Mouse (Mus musculus): ENCODE data around the gene Adk.

The Adk gene

DNA sequence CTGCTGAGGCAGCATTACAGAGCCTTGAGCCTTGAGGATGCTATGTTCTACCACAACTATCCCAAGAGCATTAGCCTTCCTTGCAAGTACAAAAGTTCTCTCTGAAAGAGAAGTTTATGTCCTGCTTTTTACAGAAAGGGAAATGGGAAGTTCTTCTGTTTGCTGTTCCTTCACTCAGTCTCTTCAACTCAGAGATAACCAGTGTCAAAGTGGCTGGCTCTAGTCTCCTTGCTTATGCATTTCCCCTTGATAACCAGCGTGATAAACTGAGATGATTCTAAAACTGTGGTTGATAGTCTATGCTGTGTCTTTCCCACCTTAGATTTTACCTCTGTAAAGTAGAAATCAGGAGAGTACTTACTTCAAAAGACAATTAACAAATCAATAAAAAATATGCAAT, 223.4 kb downstream of the Adk start:
- DNase-seq (ENCODE audit: low spot score) = no peak

- DNase-seq (ENCODE audit: low spot score) = no peak
Observed at GRCm38 (mm10) chr14:21278290-21278689, 225.9 kb downstream of the Adk start.

- no peak for DNase-seq (ENCODE audit: low spot score)
Observed at GRCm38 (mm10) chr14:21278907-21279535, 226.6 kb downstream of the Adk start.

GRCm38 (mm10) chr14:21280451-21280850, 228.1 kb downstream of the Adk start:
- DNase-seq (ENCODE audit: low spot score) = no peak

GRCm38 (mm10) chr14:21281506-21281905, 229.1 kb downstream of the Adk start:
- no peak for DNase-seq (ENCODE audit: low spot score)

GRCm38 (mm10) chr14:21284116-21284515, 231.7 kb downstream of the Adk start:
- DNase-seq (ENCODE audit: low spot score) = no peak

DNA sequence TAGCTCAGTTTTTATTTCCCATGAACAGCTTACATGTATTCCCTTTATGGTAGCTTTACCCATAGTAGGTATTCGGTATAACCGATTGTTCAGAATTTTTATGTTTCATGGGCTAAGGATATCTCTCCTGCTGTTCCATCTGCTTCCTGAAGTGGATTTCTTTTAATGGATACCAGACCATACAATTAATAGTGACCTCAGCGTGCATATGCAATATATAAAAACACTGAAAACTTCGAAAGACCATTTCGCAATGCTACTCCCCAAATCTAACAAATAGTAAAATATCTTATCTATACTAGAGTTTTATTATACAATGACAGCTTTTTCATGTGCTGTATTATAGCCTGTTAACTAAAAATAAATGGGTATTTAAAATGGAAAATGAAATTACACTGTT, 232.5 kb downstream of the Adk start:
- no peak for DNase-seq (ENCODE audit: low spot score)

GRCm38 (mm10) chr14:21286274-21286673, 233.9 kb downstream of the Adk start:
- no peak for DNase-seq (ENCODE audit: low spot score)

GRCm38 (mm10) chr14:21287726-21288442, 235.5 kb downstream of the Adk start:
- no peak for DNase-seq (ENCODE audit: low spot score)

DNA sequence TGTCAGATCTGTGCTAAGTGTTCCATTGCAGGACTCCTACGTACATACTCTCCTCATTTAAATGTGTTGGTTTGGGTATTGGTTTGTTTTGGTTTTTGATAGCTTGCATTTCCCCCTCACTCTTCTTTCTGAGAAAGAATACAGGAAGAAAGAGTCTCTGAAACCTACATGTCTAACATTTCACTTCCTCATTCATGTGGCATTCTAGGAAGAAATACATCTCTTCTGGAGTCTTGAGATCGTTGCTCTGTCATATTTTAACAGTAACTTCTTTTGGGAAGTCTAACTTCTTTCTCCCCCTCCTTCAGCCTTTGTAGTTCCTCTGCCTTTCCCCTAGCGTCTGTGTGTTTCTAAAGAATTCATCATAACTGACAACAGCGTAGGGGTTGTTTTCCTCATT, 247.4 kb downstream of the Adk start:
- DNase-seq (ENCODE audit: low spot score) = no peak

DNA sequence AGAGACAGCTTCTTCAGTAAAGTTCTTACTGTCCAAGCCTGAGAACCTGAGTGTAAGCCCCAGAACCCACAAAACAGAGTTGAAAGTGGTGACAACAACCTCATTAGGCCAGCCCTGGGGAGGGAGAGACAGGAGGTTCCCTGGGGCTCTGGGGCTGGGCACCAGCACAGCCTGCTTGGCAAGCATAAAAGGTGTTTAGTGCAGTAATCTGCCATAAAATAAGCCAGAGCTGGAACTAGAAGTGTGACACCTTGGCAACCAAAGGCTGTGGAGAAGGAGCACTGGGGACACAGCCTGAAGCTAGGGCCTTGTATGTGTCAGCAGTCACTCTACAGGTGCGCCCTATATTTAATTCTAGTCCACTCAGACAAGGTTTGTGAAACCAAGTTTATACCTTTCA, 252.4 kb downstream of the Adk start:
- no peak for DNase-seq (ENCODE audit: low spot score)

DNA sequence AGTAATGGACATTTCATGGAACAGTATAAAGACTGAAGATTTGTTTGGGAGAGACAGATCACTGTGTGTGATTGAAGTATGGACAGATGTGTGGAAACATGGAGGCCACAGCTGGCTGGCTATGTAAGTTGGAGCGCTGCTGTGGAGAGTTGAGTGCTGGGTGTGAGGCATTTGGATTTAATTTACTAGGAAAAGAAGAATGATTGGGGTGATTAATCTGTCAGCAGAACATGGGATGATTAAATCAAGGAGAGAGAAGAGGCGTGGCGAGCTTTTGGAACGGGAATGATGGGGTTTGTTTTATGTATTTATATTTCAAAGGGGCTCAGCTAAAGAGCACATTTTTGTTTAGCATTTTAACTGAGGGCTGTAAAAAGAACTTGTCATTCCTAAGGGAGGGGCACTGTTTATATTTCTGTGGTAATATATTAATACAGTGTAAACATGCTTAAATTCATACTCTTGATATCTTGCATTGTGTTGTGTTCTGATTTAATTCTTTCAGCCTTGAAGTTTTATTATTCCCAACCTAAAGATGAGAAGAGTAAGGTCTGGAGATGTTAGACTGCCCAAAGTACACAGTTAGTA, 256.1 kb downstream of the Adk start:
- no peak for DNase-seq (ENCODE audit: low spot score)

DNA sequence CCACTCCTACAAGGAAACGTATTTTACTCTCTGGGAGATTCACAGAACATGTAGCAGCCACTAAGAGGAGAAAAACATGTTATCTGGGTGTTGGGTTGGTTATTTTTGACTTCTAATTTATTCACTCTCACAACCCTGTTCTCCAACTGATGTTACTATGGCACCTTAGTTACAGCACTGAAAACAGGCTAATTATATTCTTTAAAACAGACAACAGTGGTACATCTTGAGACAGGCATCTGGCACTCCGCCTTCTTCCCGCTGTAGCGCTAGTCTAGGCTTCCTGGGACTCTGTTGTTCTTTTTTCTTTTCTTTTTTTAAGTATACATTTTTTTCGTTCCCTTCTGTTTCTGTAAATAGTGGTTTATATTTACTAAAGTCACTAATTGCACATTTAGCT, 258.2 kb downstream of the Adk start:
- peak; percentile 53 for DNase-seq (ENCODE audit: low spot score)

DNA sequence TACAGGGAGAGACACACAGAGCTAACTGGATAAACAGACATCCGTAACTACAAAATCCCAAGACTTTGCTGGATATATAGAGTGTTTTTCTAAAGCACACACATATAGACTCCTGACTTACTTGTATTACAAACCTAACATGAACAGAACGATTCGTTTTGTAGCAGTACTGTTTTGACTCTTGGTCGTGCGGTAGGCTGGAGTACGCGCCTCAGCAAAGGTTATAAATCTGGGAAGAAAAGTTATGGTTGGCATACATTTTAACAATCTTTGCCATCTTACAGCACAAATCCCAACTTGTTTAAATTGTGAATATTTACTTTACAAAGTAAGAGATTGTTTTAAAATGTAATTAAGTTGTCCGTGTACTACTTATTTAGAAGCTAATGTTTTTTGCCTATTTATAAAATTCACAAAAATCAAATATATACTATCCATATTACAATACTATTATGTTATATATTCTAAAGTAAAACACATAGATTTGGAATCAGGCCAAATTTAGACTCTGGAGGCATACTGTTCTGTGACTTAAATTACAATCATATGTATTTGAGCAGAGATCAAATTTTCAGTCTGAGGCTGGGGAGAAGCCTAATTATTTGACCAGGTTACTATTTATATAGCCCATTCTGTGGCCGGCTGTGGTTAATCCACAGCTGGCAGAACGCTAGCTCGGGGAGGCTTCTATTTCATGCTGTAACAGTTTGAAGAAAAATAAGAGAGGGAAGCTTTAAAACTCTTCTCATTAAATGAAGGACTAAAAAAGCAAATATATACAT, 261.4 kb downstream of the Adk start:
- DNase-seq (ENCODE audit: low spot score) = no peak

- no peak for DNase-seq (ENCODE audit: low spot score)
Observed at GRCm38 (mm10) chr14:21314466-21314865, 262.1 kb downstream of the Adk start.

GRCm38 (mm10) chr14:21334826-21335225, 282.5 kb downstream of the Adk start:
- no peak for DNase-seq (ENCODE audit: low spot score)

DNA sequence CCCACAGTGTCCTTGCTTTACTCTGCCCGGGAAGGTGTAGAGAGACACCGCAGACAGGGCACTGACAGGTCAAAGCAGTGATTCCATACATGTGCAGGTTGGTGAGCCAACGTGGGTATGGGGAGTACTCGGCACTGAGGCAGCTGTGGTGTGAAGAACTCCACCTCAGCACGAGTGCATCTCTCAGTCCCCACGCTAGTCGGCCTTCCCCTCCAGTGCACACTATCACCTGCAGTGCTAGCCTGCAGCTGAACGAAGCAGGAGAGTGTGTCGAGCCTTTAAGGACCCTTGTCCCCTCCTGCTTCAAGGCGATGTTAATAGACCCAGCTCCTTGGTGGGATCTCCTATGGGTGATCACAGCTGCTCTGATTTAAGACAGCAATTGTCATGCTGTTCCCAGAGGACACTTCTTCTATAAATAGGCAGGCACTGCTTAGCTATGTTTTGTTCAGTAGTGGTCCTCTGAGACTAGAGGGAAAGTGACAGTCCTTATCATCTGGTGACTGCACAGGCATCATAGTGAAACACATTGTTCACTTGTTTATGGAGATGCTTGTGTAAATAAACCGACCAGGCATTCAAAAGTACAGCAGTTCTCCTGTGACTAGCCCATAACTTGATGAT, 283.4 kb downstream of the Adk start:
- no peak for DNase-seq (ENCODE audit: low spot score)

DNA sequence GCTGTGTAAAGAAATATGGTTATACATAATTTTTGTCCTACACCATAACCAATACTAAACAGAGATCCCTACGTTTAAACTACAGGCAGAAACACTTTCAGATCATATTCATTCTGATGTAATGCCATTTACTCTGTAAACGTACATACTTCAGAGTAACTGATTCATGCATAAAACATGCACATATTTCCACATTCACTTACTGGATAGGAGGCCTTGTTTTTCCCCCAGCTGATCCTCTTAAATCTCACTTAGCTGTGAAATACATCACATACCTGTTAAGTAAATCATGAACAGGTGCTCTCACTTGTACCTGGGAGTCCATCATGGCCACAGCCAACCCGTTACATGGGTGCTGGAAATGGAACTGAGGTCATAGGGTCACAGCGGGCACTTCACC, 285.6 kb downstream of the Adk start:
- no peak for DNase-seq (ENCODE audit: low spot score)

GRCm38 (mm10) chr14:21341195-21341594, 288.8 kb downstream of the Adk start:
- DNase-seq (ENCODE audit: low spot score) = no peak

GRCm38 (mm10) chr14:21342984-21343383, 290.6 kb downstream of the Adk start:
- DNase-seq (ENCODE audit: low spot score) = no peak

GRCm38 (mm10) chr14:21344896-21345295, 292.5 kb downstream of the Adk start:
- no peak for DNase-seq (ENCODE audit: low spot score)

DNA sequence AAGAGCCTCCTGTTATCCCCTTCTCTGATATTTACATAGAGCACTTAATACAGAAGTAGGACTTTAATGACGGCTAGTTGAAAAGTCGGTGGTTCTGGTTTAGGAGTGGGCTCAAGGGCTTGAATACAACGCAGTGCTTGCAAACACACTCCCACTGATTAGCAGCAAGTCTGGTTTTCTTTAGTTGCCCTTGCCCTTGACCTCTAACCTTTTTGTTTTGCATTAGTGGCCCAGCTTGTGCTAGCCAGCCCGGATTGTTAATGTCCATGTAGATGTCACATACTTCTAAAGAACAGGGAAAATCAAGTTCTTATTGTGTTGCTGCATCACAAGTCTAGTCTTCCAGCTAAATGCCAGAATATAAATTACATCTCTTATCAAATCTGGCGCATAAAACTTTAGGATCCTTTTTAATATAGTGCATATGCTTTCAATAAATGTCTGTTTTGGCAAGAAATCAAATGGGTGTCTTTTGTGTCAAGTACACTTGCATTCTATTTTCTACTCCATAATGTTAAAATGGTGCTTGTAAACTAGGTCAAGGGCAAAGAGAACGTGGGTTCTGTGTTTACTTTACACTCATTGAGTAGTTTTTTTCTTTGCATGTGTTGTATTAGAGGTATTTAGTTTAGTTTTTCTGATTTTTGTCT, 296.4 kb downstream of the Adk start:
- no peak for DNase-seq (ENCODE audit: low spot score)
